Mouse (Mus musculus): ENCODE results near the gene Notch4. TPM values are rescaled to one million over a fixed set of nuclear protein-coding genes. Genes with fewer than 3 reads are reported as not detected.

Gene Notch4
- polyA plus RNA-seq, 1 experiment = 1.0 TPM

GRCm38 (mm10) chr17:34626773-34627092 is 62.7 kb downstream of the Notch4 start:
- peak; percentile 40; the same call in 1 of the 2 replicates for TF ChIP-seq CTCF (IDR thresholded peaks at IDR 0.05; ENCODE audit: control insufficient read depth, insufficient read depth, low read length)
- TF ChIP-seq POLR2A (IDR thresholded peaks at IDR 0.05; ENCODE audit: borderline replicate concordance, control insufficient read depth, low read depth, low read length) = no peak
- peak overlapping the region; percentile 63 for H3K4me3 ChIP-seq (replicated peaks; ENCODE audit: control insufficient read depth, low read depth, low read length)
- under 1% methylated on average over 18 of the region's 18 CpGs for WGBS
- peak overlapping the region; percentile 55 for H3K27ac ChIP-seq (ENCODE audit: control insufficient read depth, insufficient read depth, low read depth, low read length, poor library complexity)
- no peaks in the 10 kb centered on the region; the same call in 1 of the 2 replicates for H3K4me1 ChIP-seq (ENCODE audit: control insufficient read depth, insufficient read depth, low read length)

GRCm38 (mm10) chr17:34627093-34627942 is 63.2 kb downstream of the Notch4 start:
- WGBS = under 1% methylated on average over 45 of the region's 45 CpGs
- Histone ChIP-seq H3K27ac (ENCODE audit: control insufficient read depth, insufficient read depth, low read depth, low read length, poor library complexity) (peak overlapping the region; percentile 66), H3K4me1 (ENCODE audit: control insufficient read depth, insufficient read depth, low read length) (no peaks in the 10 kb centered on the region; the same call in 1 of the 2 replicates), H3K4me3 (replicated peaks; ENCODE audit: control insufficient read depth, low read depth, low read length) (peak overlapping the region; percentile 63)
- no peak for TF ChIP-seq CTCF (IDR thresholded peaks at IDR 0.05; ENCODE audit: control insufficient read depth, insufficient read depth, low read length)
- TF ChIP-seq POLR2A (IDR thresholded peaks at IDR 0.05; ENCODE audit: borderline replicate concordance, control insufficient read depth, low read depth, low read length) = peak; percentile 18; the same call in 1 of the 2 replicates

GRCm38 (mm10) chr17:34627943-34628643 is 64.0 kb downstream of the Notch4 start, which contains the start of gene Ppt2:
TSS of gene Ppt2 (minus strand) at chr17:34628510.
- 4% methylated on average over 29 of the region's 29 CpGs for WGBS
- Histone ChIP-seq H3K4me3 (replicated peaks; ENCODE audit: control insufficient read depth, low read depth, low read length) (peak within 1 kb of the TSS; percentile 63), H3K4me1 (ENCODE audit: control insufficient read depth, insufficient read depth, low read length) (no peaks in the 10 kb centered on the region; the same call in 1 of the 2 replicates), H3K27ac (ENCODE audit: control insufficient read depth, insufficient read depth, low read depth, low read length, poor library complexity) (peak within 1 kb of the TSS; percentile 66)
- TF ChIP-seq POLR2A (IDR thresholded peaks at IDR 0.05; ENCODE audit: borderline replicate concordance, control insufficient read depth, low read depth, low read length) = no peak
- no peak for TF ChIP-seq CTCF (IDR thresholded peaks at IDR 0.05; ENCODE audit: control insufficient read depth, insufficient read depth, low read length)

- H3K27ac ChIP-seq (ENCODE audit: control insufficient read depth, insufficient read depth, low read depth, low read length, poor library complexity) = no peak overlapping the region
- WGBS = 67% methylated on average over 5 of the region's 5 CpGs
- TF ChIP-seq POLR2A (IDR thresholded peaks at IDR 0.05; ENCODE audit: borderline replicate concordance, control insufficient read depth, low read depth, low read length) (no peak), CTCF (IDR thresholded peaks at IDR 0.05; ENCODE audit: control insufficient read depth, insufficient read depth, low read length) (no peak)
- H3K4me1 ChIP-seq (ENCODE audit: control insufficient read depth, insufficient read depth, low read length) = peaks cover 1% of the 10 kb centered on the region; the same call in 1 of the 2 replicates
- no peak overlapping the region for H3K4me3 ChIP-seq (replicated peaks; ENCODE audit: control insufficient read depth, low read depth, low read length)
Observed at GRCm38 (mm10) chr17:34628644-34628967, 64.5 kb downstream of the Notch4 start.

- H3K4me1 ChIP-seq (ENCODE audit: control insufficient read depth, insufficient read depth, low read length) = peaks cover 1% of the 10 kb centered on the region; the same call in 1 of the 2 replicates
- no peak within 1 kb of the TSS for H3K27ac ChIP-seq (ENCODE audit: control insufficient read depth, insufficient read depth, low read depth, low read length, poor library complexity)
- TF ChIP-seq POLR2A (IDR thresholded peaks at IDR 0.05; ENCODE audit: borderline replicate concordance, control insufficient read depth, low read depth, low read length) (no peak), CTCF (IDR thresholded peaks at IDR 0.05; ENCODE audit: control insufficient read depth, insufficient read depth, low read length) (no peak)
- 43% methylated on average over 16 of the region's 16 CpGs for WGBS
- H3K4me3 ChIP-seq (replicated peaks; ENCODE audit: control insufficient read depth, low read depth, low read length) = no peak within 1 kb of the TSS
Observed at GRCm38 (mm10) chr17:34629221-34629751, 65.2 kb downstream of the Notch4 start, which contains the start of gene Prrt1. TSS of gene Prrt1 (plus strand) at chr17:34629533.

GRCm38 (mm10) chr17:34629796-34630603 is 65.9 kb downstream of the Notch4 start:
- Histone ChIP-seq H3K4me3 (replicated peaks; ENCODE audit: control insufficient read depth, low read depth, low read length) (no peak overlapping the region), H3K4me1 (ENCODE audit: control insufficient read depth, insufficient read depth, low read length) (peaks cover 1% of the 10 kb centered on the region; the same call in 1 of the 2 replicates), H3K27ac (ENCODE audit: control insufficient read depth, insufficient read depth, low read depth, low read length, poor library complexity) (no peak overlapping the region)
- TF ChIP-seq CTCF (IDR thresholded peaks at IDR 0.05; ENCODE audit: control insufficient read depth, insufficient read depth, low read length) (no peak), POLR2A (IDR thresholded peaks at IDR 0.05; ENCODE audit: borderline replicate concordance, control insufficient read depth, low read depth, low read length) (no peak)
- 18% methylated on average over 12 of the region's 12 CpGs for WGBS

- TF ChIP-seq POLR2A (IDR thresholded peaks at IDR 0.05; ENCODE audit: borderline replicate concordance, control insufficient read depth, low read depth, low read length) = no peak
- 2% methylated on average over 48 of the region's 48 CpGs for WGBS
- Histone ChIP-seq H3K27ac (ENCODE audit: control insufficient read depth, insufficient read depth, low read depth, low read length, poor library complexity) (no peak overlapping the region), H3K4me1 (ENCODE audit: control insufficient read depth, insufficient read depth, low read length) (peaks cover 1% of the 10 kb centered on the region; the same call in 1 of the 2 replicates), H3K4me3 (replicated peaks; ENCODE audit: control insufficient read depth, low read depth, low read length) (peak overlapping the region; percentile 17)
Observed at GRCm38 (mm10) chr17:34630761-34631301, 66.8 kb downstream of the Notch4 start.

Data from bone marrow, adult 2 months (tissue).